ENCODE assay signal across 8 mouse cellular contexts in the genomic region with DNA sequence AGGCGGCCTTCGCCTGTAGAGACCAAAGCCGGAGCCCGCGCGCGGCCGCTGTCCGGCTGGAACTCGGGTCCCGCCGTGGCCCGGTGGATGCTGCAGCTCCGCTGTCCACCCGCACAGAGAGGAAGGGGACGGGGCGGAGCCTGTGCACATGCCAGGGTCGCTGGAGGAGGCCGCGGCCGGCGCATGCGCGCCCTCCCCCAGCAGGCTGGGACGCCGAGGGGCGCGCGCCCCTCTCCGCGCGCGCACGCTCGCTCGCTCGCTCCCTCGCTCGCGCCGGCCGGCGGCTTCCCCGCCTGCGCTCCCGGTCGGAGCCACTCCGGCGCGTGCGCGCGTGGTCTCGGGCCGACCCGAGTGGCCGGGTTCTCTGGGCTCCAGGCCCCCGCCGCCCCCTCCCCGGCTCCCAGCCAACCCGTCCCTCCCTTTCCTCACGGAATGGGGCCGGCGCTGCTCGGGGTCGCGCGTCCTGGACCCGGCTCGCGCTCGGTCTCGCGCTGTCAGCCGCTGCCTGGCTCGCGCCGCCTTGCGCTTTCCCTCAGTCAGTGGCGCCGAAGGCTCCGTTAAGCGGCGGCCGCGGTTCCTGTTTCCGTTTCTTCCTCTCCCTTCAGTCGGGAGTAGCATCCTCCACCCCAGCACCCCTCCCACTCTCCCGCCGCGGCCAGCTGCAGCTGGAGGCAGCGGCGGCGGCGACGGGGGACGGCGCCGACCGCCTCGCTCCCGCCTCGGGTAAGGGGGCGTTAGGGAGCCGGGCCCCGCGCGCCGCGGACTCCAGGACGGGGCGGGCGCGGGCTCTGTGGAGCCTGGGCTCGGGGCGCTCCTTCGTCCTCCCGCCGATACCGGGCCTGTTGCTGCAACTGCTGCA. TPM values are rescaled to one million over a fixed set of nuclear protein-coding genes. Genes with fewer than 3 reads are reported as not detected.
A peak's percentile ranks its signal among the peaks of the same experiment; 100 is the strongest.
DNase-seq lines count a peak whose midpoint lies in the region; ATAC-seq and TF ChIP-seq lines count a peak whose summit lies in the region.

No protein-coding gene starts in this region.

- peak; percentile 84 for DNase-seq in 3T3-L1 (ENCODE audit: low read depth, low spot score)
- peak; percentile 95 to 97 for DNase-seq in adrenal gland, postnatal 36 days
- DNase-seq in heart, adult 2 months: peak; percentile 96
- DNase-seq in kidney, adult 2 months: peak; percentile 97
- DNase-seq in limb, embryonic 11.5 days (ENCODE audit: low spot score): peak; percentile 91

- peaks cover 4% of the 10 kb centered on the region; the same call in 1 of the 2 replicates for H3K4me1 ChIP-seq in embryonic facial prominence, embryonic 12.5 days
- peaks cover 4% of the 10 kb centered on the region; the same call in 1 of the 2 replicates for H3K4me1 ChIP-seq in heart, adult 2 months (ENCODE audit: control insufficient read depth, insufficient read depth, low read length)
- peaks cover 3% of the 10 kb centered on the region; the same call in 1 of the 2 replicates for H3K4me1 ChIP-seq in kidney, adult 2 months (ENCODE audit: control insufficient read depth, insufficient read depth, low read length)
- 0 out of 2 replicates have a peak, but pooled peaks cover 4% of the 10 kb centered on the region for H3K4me1 ChIP-seq in limb, embryonic 11.5 days (ENCODE audit: control insufficient read depth, insufficient read depth, low read length)
- peaks cover 15% of the 10 kb centered on the region for H3K4me1 ChIP-seq in midbrain, embryonic 13.5 days (replicated peaks)
- H3K4me1 ChIP-seq in small intestine, adult 2 months (ENCODE audit: control insufficient read depth, insufficient read depth, insufficient read length, low read length): no peaks in the 10 kb centered on the region; the same call in 1 of the 2 replicates

- peak overlapping the region; percentile 83 for H3K4me3 ChIP-seq in embryonic facial prominence, embryonic 12.5 days
- H3K4me3 ChIP-seq in heart, adult 2 months: peak overlapping the region; percentile 99
- H3K4me3 ChIP-seq in kidney, adult 2 months (ENCODE audit: insufficient read depth, low read depth, low read length): peak overlapping the region; percentile 83
- peak overlapping the region; percentile 56 for H3K4me3 ChIP-seq in limb, embryonic 11.5 days (ENCODE audit: low read depth, low read length)
- peak overlapping the region; percentile 93 for H3K4me3 ChIP-seq in midbrain, embryonic 13.5 days (replicated peaks)
- H3K4me3 ChIP-seq in small intestine, adult 2 months (ENCODE audit: low read depth, low read length): peak overlapping the region; percentile 91

- H3K79me2 ChIP-seq in heart, adult 2 months (replicated peaks; ENCODE audit: control insufficient read depth, insufficient read depth, low read length): no peaks in the 10 kb centered on the region

- no peak for TF ChIP-seq EP300 in heart, adult 2 months (IDR thresholded peaks at IDR 0.05; ENCODE audit: insufficient read depth, low read depth, low read length)

- no peaks in the 10 kb centered on the region for H3K36me3 ChIP-seq in embryonic facial prominence, embryonic 12.5 days
- H3K36me3 ChIP-seq in heart, adult 2 months (ENCODE audit: control insufficient read depth, insufficient read depth, low read length): no peaks in the 10 kb centered on the region
- H3K36me3 ChIP-seq in kidney, adult 2 months (ENCODE audit: control insufficient read depth, insufficient read depth, low read length): no peaks in the 10 kb centered on the region
- no peaks in the 10 kb centered on the region for H3K36me3 ChIP-seq in limb, embryonic 11.5 days (ENCODE audit: control insufficient read depth, insufficient read depth, low read length)
- no peaks in the 10 kb centered on the region for H3K36me3 ChIP-seq in midbrain, embryonic 13.5 days
- no peaks in the 10 kb centered on the region for H3K36me3 ChIP-seq in small intestine, adult 2 months (ENCODE audit: control insufficient read depth, insufficient read depth, low read length)

- H3K9ac ChIP-seq in embryonic facial prominence, embryonic 12.5 days: peak overlapping the region; percentile 86
- peak overlapping the region; percentile 91 for H3K9ac ChIP-seq in heart, adult 2 months (ENCODE audit: low read depth, low read length)
- peak overlapping the region; percentile 93 for H3K9ac ChIP-seq in limb, embryonic 11.5 days (ENCODE audit: low read length)
- peak overlapping the region; percentile 95 for H3K9ac ChIP-seq in midbrain, embryonic 13.5 days (replicated peaks)

- H3K27ac ChIP-seq in embryonic facial prominence, embryonic 12.5 days: peak overlapping the region; percentile 90
- H3K27ac ChIP-seq in heart, adult 2 months: peak overlapping the region; percentile 96
- H3K27ac ChIP-seq in kidney, adult 2 months (ENCODE audit: insufficient read depth, low read depth, low read length): peak overlapping the region; percentile 78
- H3K27ac ChIP-seq in limb, embryonic 11.5 days (replicated peaks; ENCODE audit: low read depth, low read length): peak overlapping the region; percentile 90
- H3K27ac ChIP-seq in midbrain, embryonic 13.5 days: peak overlapping the region; percentile 98
- peak overlapping the region; percentile 86 for H3K27ac ChIP-seq in small intestine, adult 2 months (ENCODE audit: insufficient read depth, low read depth, low read length)

- no peaks in the 10 kb centered on the region for H3K27me3 ChIP-seq in embryonic facial prominence, embryonic 12.5 days
- H3K27me3 ChIP-seq in heart, adult 2 months (ENCODE audit: control insufficient read depth, insufficient read depth, low read length): no peaks in the 10 kb centered on the region
- H3K27me3 ChIP-seq in kidney, adult 2 months (replicated peaks; ENCODE audit: control insufficient read depth, insufficient read depth, low read length): no peaks in the 10 kb centered on the region
- no peaks in the 10 kb centered on the region for H3K27me3 ChIP-seq in limb, embryonic 11.5 days (ENCODE audit: control insufficient read depth, insufficient read depth, low read length)
- H3K27me3 ChIP-seq in midbrain, embryonic 13.5 days: no peaks in the 10 kb centered on the region
- no peaks in the 10 kb centered on the region for H3K27me3 ChIP-seq in small intestine, adult 2 months (ENCODE audit: control insufficient read depth, insufficient read depth, low read length)

- peak overlapping the region; percentile 91 for H3K4me2 ChIP-seq in embryonic facial prominence, embryonic 12.5 days (replicated peaks)
- H3K4me2 ChIP-seq in limb, embryonic 11.5 days (ENCODE audit: low read depth, severe bottlenecking): peak overlapping the region; percentile 90
- H3K4me2 ChIP-seq in midbrain, embryonic 13.5 days (replicated peaks): peak overlapping the region; percentile 77

- TF ChIP-seq CTCF in heart, adult 2 months (IDR thresholded peaks at IDR 0.05): peak; percentile 57
- peak; percentile 37 for TF ChIP-seq CTCF in kidney, adult 2 months (conservative IDR thresholded peaks at IDR 0.05; ENCODE audit: insufficient read depth, insufficient read length, low read depth, low read length)
- TF ChIP-seq CTCF in small intestine, adult 2 months (IDR thresholded peaks at IDR 0.05; ENCODE audit: extremely low read depth, insufficient read length, insufficient replicate concordance, low read depth, low read length): peak; percentile 20; the same call in 1 of the 2 replicates

- ATAC-seq in embryonic facial prominence, embryonic 12.5 days (ENCODE audit: insufficient number of reproducible peaks, insufficient read depth, low FRiP score, low TSS enrichment): peak; percentile 97
- peak; percentile 96 for ATAC-seq in limb, embryonic 11.5 days (ENCODE audit: insufficient number of reproducible peaks, low FRiP score, low TSS enrichment, low read depth)
- peak; percentile 96 for ATAC-seq in midbrain, embryonic 13.5 days

- peak; percentile 77 for TF ChIP-seq POLR2A in heart, adult 2 months (IDR thresholded peaks at IDR 0.05; ENCODE audit: insufficient read depth, low read depth, low read length)
- peak; percentile 51 for TF ChIP-seq POLR2A in kidney, adult 2 months (IDR thresholded peaks at IDR 0.05; ENCODE audit: low read depth, low read length)
- peak; percentile 76 for TF ChIP-seq POLR2A in small intestine, adult 2 months (IDR thresholded peaks at IDR 0.05; ENCODE audit: low read depth, low read length)

- under 1% methylated on average over 97 of the region's 120 CpGs for WGBS in embryonic facial prominence, embryonic 12.5 days
- under 1% methylated on average over 102 of the region's 120 CpGs for WGBS in heart, adult 2 months
- WGBS in kidney, adult 2 months: under 1% methylated on average over 118 of the region's 120 CpGs
- WGBS in limb, embryonic 11.5 days: under 1% methylated on average over 81 of the region's 120 CpGs
- WGBS in midbrain, embryonic 13.5 days: under 1% methylated on average over 84 of the region's 120 CpGs
- under 1% methylated on average over 120 of the region's 120 CpGs for WGBS in small intestine, adult 2 months

- no peaks in the 10 kb centered on the region for H3K9me3 ChIP-seq in embryonic facial prominence, embryonic 12.5 days
- no peaks in the 10 kb centered on the region for H3K9me3 ChIP-seq in limb, embryonic 11.5 days (ENCODE audit: control insufficient read depth, low read length)
- no peaks in the 10 kb centered on the region for H3K9me3 ChIP-seq in midbrain, embryonic 13.5 days

- intact Hi-C loops in heart, adult 2 months (cut with DNase I): loop anchor here (2.0 to 10.0 kb wide), 2 partner anchors 180 to 404 kb away; no protein-coding TSS in a partner anchor

RNA-seq across cellular contexts. Expression of a gene that starts 0.8 kb away (rescaled TPM):
- total RNA-seq in adrenal gland, postnatal 36 days (2021): 10 to 100 TPM; 39.2 to 43.0 TPM
- polyA plus RNA-seq in embryonic facial prominence, embryonic 12.5 days (2016; fragmentation: Nextera tagmentation; extraction: Ambion mirVana): 32.4 and 33.8 TPM in 2 replicates
- total RNA-seq in heart, adult 2 months (2021): 10 to 100 TPM; 14.3 to 18.8 TPM
- 7.3 and 8.6 TPM in 2 replicates for polyA plus RNA-seq in heart, adult 2 months (2012; rRNA removed)
- polyA plus RNA-seq in kidney, adult 2 months (2012; rRNA removed): 15.9 and 21.3 TPM in 2 replicates
- 22.5 and 22.9 TPM in 2 replicates for polyA plus RNA-seq in limb, embryonic 11.5 days (2014; fragmentation: Nextera tagmentation; extraction: Ambion mirVana)
- polyA plus RNA-seq in midbrain, embryonic 13.5 days (2015; fragmentation: Nextera tagmentation; extraction: Ambion mirVana): 48.6 and 51.1 TPM in 2 replicates
- polyA plus RNA-seq in small intestine, adult 2 months (2012; rRNA removed): 5.9 and 10.9 TPM in 2 replicates

Comparison
In these comparisons a context has a peak if more than half of its experiments do, and no peak if none do; other contexts are left out.
1. Peak in every context shown above with its lines: DNase-seq, ATAC-seq, H3K4me3 ChIP-seq and H3K27ac ChIP-seq.